Mouse (Mus musculus): ENCODE measurements at regions not wholly inside any gene's neighbourhood (a gene's known extent, or its start where the extent isn't known, plus 50 kb on each side); places are given as distances from the start of the nearest gene placed in this dataset.
A peak's percentile ranks its signal among the peaks of the same experiment; 100 is the strongest.

- ATAC-seq (replicated peaks in 1 of 2; ENCODE audit: insufficient read depth in 1 of 2, low FRiP score in 2 of 2, low TSS enrichment in 1 of 2, low read depth in 1 of 2, poor library complexity in 2 of 2, severe bottlenecking in 2 of 2) = no peak
These were observed 88.0 kb downstream of the Tent5c start for GRCm38 (mm10) chr3:100401080-100401479.

DNA sequence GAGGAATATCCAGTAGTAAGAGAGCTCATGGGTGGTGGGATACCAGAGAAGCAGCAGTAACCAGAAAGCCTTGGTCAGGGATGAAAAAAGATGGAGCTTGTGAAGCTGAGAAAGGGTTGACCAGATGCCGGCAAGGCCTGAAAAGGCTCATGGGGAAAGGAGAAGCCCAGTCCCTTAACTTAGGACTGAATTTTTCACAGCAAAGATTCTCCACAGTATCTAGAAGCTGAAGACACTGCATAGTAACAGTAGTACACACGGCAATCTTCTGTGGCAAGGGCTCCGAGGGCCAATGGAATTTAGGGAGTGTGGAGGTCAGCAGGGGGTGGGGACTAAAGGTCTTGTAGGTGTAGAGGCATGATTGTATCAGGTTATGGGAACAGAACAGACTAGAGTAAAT, 91.6 kb downstream of the Tent5c start:
- ATAC-seq (replicated peaks in 1 of 2; ENCODE audit: insufficient read depth in 1 of 2, low FRiP score in 2 of 2, low TSS enrichment in 1 of 2, low read depth in 1 of 2, poor library complexity in 2 of 2, severe bottlenecking in 2 of 2) = no peak

GRCm38 (mm10) chr3:100394911-100395604, 94.1 kb downstream of the Tent5c start:
- no peak for ATAC-seq (replicated peaks in 1 of 2; ENCODE audit: insufficient read depth in 1 of 2, low FRiP score in 2 of 2, low TSS enrichment in 1 of 2, low read depth in 1 of 2, poor library complexity in 2 of 2, severe bottlenecking in 2 of 2)

DNA sequence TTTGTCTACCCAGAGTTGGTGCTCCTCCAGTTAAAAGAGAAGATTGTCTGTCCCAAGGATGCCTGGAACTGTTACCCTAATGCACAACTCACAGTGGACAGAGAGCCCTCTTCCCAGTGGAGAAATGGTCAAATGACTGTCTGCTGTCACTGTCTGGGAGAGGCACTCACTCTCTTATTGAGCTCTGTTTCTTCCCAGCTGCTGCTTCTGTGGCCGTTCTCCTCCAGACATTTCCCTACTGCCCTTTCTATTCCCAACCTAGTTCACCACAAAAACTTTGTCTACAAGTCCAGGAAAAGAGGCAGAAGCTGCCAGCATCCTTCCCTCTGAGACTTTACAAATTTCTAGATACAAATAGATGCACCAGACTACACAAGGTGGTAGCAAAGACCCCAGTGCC, 95.2 kb downstream of the Tent5c start:
- ATAC-seq (replicated peaks in 1 of 2; ENCODE audit: insufficient read depth in 1 of 2, low FRiP score in 2 of 2, low TSS enrichment in 1 of 2, low read depth in 1 of 2, poor library complexity in 2 of 2, severe bottlenecking in 2 of 2) = no peak

GRCm38 (mm10) chr3:100382181-100382580, 106.9 kb downstream of the Tent5c start:
- no peak for ATAC-seq (replicated peaks in 1 of 2; ENCODE audit: insufficient read depth in 1 of 2, low FRiP score in 2 of 2, low TSS enrichment in 1 of 2, low read depth in 1 of 2, poor library complexity in 2 of 2, severe bottlenecking in 2 of 2)

GRCm38 (mm10) chr3:100381363-100381762, 107.8 kb downstream of the Tent5c start:
- no peak for ATAC-seq (replicated peaks in 1 of 2; ENCODE audit: insufficient read depth in 1 of 2, low FRiP score in 2 of 2, low TSS enrichment in 1 of 2, low read depth in 1 of 2, poor library complexity in 2 of 2, severe bottlenecking in 2 of 2)

DNA sequence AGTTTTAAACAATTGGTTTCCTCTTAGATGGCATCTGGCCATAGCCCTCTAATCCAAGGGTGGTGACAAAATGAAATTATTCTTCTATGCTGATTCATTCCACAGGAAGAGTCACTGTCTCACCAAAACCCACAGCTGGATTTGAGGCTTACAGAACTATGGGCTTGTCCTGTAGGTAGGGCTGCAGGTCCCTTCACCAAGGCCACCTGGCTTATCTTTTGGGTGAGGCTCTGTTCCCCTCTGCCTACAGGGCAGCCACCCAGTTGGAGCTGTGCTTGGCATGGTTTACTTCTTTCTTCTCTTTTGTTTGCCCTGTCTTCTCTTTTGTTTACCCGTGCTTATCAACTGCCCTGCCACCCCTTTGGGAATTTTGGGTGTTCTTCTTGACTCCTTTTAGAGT, 113.0 kb downstream of the Tent5c start:
- no peak for ATAC-seq (replicated peaks in 1 of 2; ENCODE audit: insufficient read depth in 1 of 2, low FRiP score in 2 of 2, low TSS enrichment in 1 of 2, low read depth in 1 of 2, poor library complexity in 2 of 2, severe bottlenecking in 2 of 2)

GRCm38 (mm10) chr3:100366884-100367840, 122.0 kb downstream of the Tent5c start:
- peak; percentile 54 to 71 for ATAC-seq (replicated peaks in 1 of 2; ENCODE audit: insufficient read depth in 1 of 2, low FRiP score in 2 of 2, low TSS enrichment in 1 of 2, low read depth in 1 of 2, poor library complexity in 2 of 2, severe bottlenecking in 2 of 2)

GRCm38 (mm10) chr3:100366447-100366846, 122.7 kb downstream of the Tent5c start:
- 0 out of 4 replicates have a peak, but pooled peaks of 1 of the 2 experiments have one; percentile 21 for ATAC-seq (replicated peaks in 1 of 2; ENCODE audit: insufficient read depth in 1 of 2, low FRiP score in 2 of 2, low TSS enrichment in 1 of 2, low read depth in 1 of 2, poor library complexity in 2 of 2, severe bottlenecking in 2 of 2)

DNA sequence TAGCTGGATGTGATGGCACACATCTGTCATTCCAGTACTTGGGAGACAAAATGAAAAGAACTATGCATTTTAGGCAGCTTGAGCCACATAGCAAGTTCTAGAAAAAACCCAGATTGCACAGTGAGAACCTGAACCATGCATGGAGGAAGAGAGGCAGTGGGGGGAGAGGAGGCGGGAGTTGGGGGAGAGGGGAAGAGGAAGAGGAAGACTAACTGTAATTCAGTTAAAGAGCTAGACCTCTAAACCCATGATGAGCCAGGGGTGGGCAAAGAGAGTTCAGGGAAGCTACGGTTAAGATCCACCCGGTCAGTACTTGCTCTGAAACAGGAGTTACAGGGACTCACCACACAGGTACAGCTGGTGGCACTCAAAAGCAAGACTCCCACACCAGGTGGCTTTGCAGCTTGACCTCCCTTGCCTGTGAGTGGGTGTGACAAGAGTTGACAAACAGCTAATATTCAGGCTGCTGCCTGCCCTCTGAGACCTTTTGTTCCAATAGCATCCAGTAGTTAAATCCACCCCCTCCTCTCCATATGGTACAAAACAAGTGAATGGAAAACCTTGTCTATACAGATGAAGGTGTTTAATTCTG, 123.7 kb downstream of the Tent5c start:
- 0 out of 4 replicates have a peak, but pooled peaks of 1 of the 2 experiments have one; percentile 37 for ATAC-seq (replicated peaks in 1 of 2; ENCODE audit: insufficient read depth in 1 of 2, low FRiP score in 2 of 2, low TSS enrichment in 1 of 2, low read depth in 1 of 2, poor library complexity in 2 of 2, severe bottlenecking in 2 of 2)

- ATAC-seq (replicated peaks in 1 of 2; ENCODE audit: insufficient read depth in 1 of 2, low FRiP score in 2 of 2, low TSS enrichment in 1 of 2, low read depth in 1 of 2, poor library complexity in 2 of 2, severe bottlenecking in 2 of 2) = no peak
These were observed 124.4 kb downstream of the Tent5c start for GRCm38 (mm10) chr3:100364706-100365105.

DNA sequence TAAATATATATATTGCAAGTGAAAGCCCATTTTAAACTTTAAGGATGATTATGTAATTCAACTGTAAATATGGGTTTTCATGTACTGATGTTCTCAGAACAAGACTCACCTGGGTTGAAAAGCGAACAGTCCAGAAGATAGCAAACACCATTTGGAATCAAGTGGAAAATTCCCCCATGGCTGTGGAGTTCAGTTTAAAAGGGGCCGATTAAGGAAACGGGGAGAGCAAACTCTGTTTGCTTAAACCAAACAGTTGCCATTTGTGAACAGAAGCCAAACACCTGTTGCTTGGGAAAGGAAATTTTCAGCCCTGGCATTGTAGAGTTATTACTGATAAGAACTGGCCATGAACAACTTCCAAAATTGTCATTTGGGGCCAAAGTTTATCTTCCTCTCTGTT, 126.1 kb downstream of the Tent5c start:
- no peak for ATAC-seq (replicated peaks in 1 of 2; ENCODE audit: insufficient read depth in 1 of 2, low FRiP score in 2 of 2, low TSS enrichment in 1 of 2, low read depth in 1 of 2, poor library complexity in 2 of 2, severe bottlenecking in 2 of 2)

DNA sequence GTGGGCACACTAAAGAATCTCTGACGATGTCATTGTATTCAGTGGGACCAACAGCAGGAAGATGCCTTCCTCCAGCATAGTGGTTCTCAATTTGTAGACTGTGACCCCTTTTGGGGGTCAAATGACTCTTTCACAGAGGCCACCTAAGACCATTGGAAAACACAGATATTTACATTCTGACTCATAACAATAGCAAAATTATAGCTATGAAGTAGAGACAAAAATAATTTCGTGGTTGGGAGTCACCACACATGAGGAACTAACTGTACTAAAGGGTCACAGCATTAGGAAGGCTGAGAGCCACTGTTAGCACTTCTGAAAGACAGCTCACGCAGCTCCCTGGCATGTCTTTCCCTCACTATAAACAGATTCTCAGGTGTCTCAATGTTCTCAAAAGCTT, 129.1 kb downstream of the Tent5c start:
- no peak for ATAC-seq (replicated peaks in 1 of 2; ENCODE audit: insufficient read depth in 1 of 2, low FRiP score in 2 of 2, low TSS enrichment in 1 of 2, low read depth in 1 of 2, poor library complexity in 2 of 2, severe bottlenecking in 2 of 2)

GRCm38 (mm10) chr3:100359036-100359435, 130.1 kb downstream of the Tent5c start:
- ATAC-seq (replicated peaks in 1 of 2; ENCODE audit: insufficient read depth in 1 of 2, low FRiP score in 2 of 2, low TSS enrichment in 1 of 2, low read depth in 1 of 2, poor library complexity in 2 of 2, severe bottlenecking in 2 of 2) = peak; percentile 89 to 94

DNA sequence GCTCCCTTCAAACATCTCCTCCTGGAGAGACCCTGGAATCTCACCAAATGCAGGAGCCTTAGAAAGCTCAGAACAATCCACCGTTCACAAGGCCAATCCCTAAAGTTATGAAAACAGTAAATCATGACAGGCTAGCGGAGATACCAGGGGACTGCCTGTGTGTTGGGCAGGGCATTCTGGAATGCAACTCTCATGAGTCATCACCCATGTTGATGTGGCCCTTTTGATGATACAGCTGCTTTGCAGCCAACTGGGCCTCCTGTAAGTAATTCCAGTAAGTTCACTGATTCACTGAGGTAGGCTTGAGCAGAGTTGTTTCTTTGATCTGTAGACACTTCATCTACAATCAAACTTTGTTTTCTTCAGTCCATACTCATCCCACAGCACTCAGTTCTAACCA, 155.6 kb downstream of the Tent5c start:
- ATAC-seq (replicated peaks in 1 of 2; ENCODE audit: insufficient read depth in 1 of 2, low FRiP score in 2 of 2, low TSS enrichment in 1 of 2, low read depth in 1 of 2, poor library complexity in 2 of 2, severe bottlenecking in 2 of 2) = no peak

GRCm38 (mm10) chr3:100318357-100318756, 156.2 kb upstream of the Wdr3 start:
- ATAC-seq (replicated peaks in 1 of 2; ENCODE audit: insufficient read depth in 1 of 2, low FRiP score in 2 of 2, low TSS enrichment in 1 of 2, low read depth in 1 of 2, poor library complexity in 2 of 2, severe bottlenecking in 2 of 2) = no peak

- ATAC-seq (replicated peaks in 1 of 2; ENCODE audit: insufficient read depth in 1 of 2, low FRiP score in 2 of 2, low TSS enrichment in 1 of 2, low read depth in 1 of 2, poor library complexity in 2 of 2, severe bottlenecking in 2 of 2) = no peak
These were observed 125.6 kb upstream of the Wdr3 start for GRCm38 (mm10) chr3:100287818-100288217.

DNA sequence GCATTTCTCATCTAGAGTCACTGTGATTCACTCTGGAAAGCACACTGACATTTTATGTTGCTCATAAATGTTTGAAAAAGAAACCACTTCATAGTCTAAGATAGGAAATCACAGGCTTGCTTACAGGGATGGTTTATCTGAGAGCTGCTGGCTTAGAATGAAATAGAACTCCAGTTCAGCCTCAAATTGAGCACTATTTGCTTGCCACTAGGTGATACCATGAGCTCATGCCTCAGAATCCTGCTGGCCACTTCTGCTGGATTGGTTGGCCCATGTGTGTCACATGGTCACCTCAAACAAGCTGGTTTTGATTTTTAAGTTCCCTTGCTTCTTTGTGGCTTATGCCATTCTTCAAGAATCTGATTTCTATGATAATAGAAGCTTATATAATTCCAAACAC, 104.8 kb upstream of the Wdr3 start:
- no peak for ATAC-seq (replicated peaks in 1 of 2; ENCODE audit: insufficient read depth in 1 of 2, low FRiP score in 2 of 2, low TSS enrichment in 1 of 2, low read depth in 1 of 2, poor library complexity in 2 of 2, severe bottlenecking in 2 of 2)
